Mouse (Mus musculus) embryonic facial prominence, embryonic 11.5 days (tissue): Measurements from ENCODE around the gene Gm17268. TPM values are rescaled to one million over a fixed set of nuclear protein-coding genes. Genes with fewer than 3 reads are reported as not detected.

Experiments
- ATAC-seq: fragments of 200-750 bp; cut with Nextera tagmentation; replicated peaks from 2 replicates; pipeline ENCODE4 v1.8.0; 2017; ENCODE audit warnings: low read depth; ENCODE audit not compliant: insufficient number of reproducible peaks, low FRiP score, low TSS enrichment
- DNase-seq: peaks from one replicate; pipeline ENCODE4 v3.0.0-alpha.2; 2015; ENCODE audit warnings: low spot score
- H3K27ac ChIP-seq: fragments of 300-500 bp; sonication (generic); replicated peaks from 2 replicates; pipeline ENCODE4 v1.5.1; 2014; ENCODE audit warnings: mild to moderate bottlenecking, low read depth, low read length, control low read depth
- H3K27me3 ChIP-seq: fragments of 300-500 bp; sonication (generic); 2 replicates; pipeline ENCODE4 v1.6.1; 2014; ENCODE audit warnings: mild to moderate bottlenecking, low read length, moderate library complexity, mixed read lengths; ENCODE audit not compliant: control insufficient read depth, insufficient read depth
- H3K36me3 ChIP-seq: fragments of 300-500 bp; sonication (generic); replicated peaks from 2 replicates; pipeline ENCODE4 v1.6.1; 2014; ENCODE audit warnings: low read depth, mild to moderate bottlenecking, low read length, moderate library complexity, mixed read lengths; ENCODE audit not compliant: control insufficient read depth, insufficient read depth
- H3K4me1 ChIP-seq: fragments of 300-500 bp; sonication (generic); 2 replicates; pipeline ENCODE4 v1.6.1; 2014; ENCODE audit warnings: low read length, mixed read lengths; ENCODE audit not compliant: control insufficient read depth, insufficient read depth
- H3K4me2 ChIP-seq: fragments of 300-500 bp; sonication (generic); 2 replicates; pipeline ENCODE4 v1.6.1; 2014; ENCODE audit warnings: low read depth, mild to moderate bottlenecking, control low read depth, low read length, moderate library complexity
- H3K4me3 ChIP-seq: fragments of 300-500 bp; sonication (generic); 2 replicates; pipeline ENCODE4 v1.5.1; 2014; ENCODE audit warnings: low read depth, low read length, control low read depth
- H3K9ac ChIP-seq: fragments of 300-500 bp; sonication (generic); replicated peaks from 2 replicates; pipeline ENCODE4 v1.6.1; 2014; ENCODE audit warnings: mild to moderate bottlenecking, control low read depth, low read length
- H3K9me3 ChIP-seq: fragments of 300-500 bp; sonication (generic); replicated peaks from 2 replicates; pipeline ENCODE4 v1.6.1; 2016; ENCODE audit warnings: mild to moderate bottlenecking, low read length, inconsistent platforms, mixed read lengths; ENCODE audit not compliant: control insufficient read depth
- WGBS: fragments of 180-500 bp; shearing (Covaris S2); extraction: QIAGEN DNeasy Blood & Tissue Kit; methylation state at CpG from one replicate; pipeline ENCODE4 v1.1.7; 2014; 5-methylcytosine and 5-hydroxymethylcytosine counted together
- polyA plus RNA-seq: library from polyadenylated mRNA; unstranded; fragments of >200 nt; fragmentation: Nextera tagmentation; extraction: Ambion mirVana; gene quantifications from 2 replicates; pipeline ENCODE4 v1.2.1, GENCODE M21; 2014

The Gm17268 gene
- polyA plus RNA-seq, 1 experiment from 2014 or later = not detected

DNA sequence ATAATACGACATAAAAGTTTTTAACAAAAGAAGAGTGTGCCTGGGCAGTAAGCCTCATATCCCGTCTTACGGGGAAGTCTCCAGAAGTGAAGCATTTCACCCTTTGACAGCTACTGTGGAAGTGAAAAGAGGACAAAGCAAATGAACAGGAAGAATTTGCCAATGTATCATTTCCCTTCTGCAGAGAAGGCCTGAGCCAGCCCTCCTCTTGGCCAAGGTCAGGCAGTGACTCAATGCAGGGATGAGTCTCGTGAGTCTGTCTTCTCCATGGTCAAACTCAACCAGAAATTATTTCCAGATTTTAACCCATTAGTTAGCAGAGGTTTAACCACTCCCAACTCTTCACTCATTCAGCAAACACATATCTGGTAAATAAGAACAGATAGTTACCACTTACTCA, 14.6 kb downstream of the Gm17268 start:
- DNase-seq (no peak), ATAC-seq (no peak)
- H3K36me3 ChIP-seq = no peaks in the 10 kb centered on the region
- H3K4me2 ChIP-seq = no peak overlapping the region
- no peak overlapping the region for H3K4me3 ChIP-seq
- no peak overlapping the region for H3K27ac ChIP-seq
- no peaks in the 10 kb centered on the region for H3K4me1 ChIP-seq
- H3K27me3 ChIP-seq = no peaks in the 10 kb centered on the region
- H3K9ac ChIP-seq = no peak overlapping the region
- 87% methylated on average over 4 of the region's 4 CpGs for WGBS
- H3K9me3 ChIP-seq = no peaks in the 10 kb centered on the region

- no peak for ATAC-seq
Measured at GRCm38 (mm10) chr11:82022504-82023056, 15.8 kb downstream of the Gm17268 start.

GRCm38 (mm10) chr11:82021406-82021805, 17.0 kb downstream of the Gm17268 start:
- DNase-seq (no peak), ATAC-seq (no peak)
- 60% methylated on average over 3 of the region's 3 CpGs for WGBS
- Histone ChIP-seq H3K27ac (no peak overlapping the region), H3K4me1 (no peaks in the 10 kb centered on the region), H3K9ac (no peak overlapping the region), H3K27me3 (no peaks in the 10 kb centered on the region), H3K36me3 (no peaks in the 10 kb centered on the region), H3K4me2 (no peak overlapping the region), H3K9me3 (no peaks in the 10 kb centered on the region), H3K4me3 (no peak overlapping the region)

More at GRCm38 (mm10) chr11:82022504-82023056, 15.8 kb downstream of the Gm17268 start:
- 92% methylated on average over 6 of the region's 6 CpGs for WGBS
- Histone ChIP-seq H3K9ac (no peak overlapping the region), H3K4me3 (no peak overlapping the region), H3K36me3 (no peaks in the 10 kb centered on the region), H3K4me2 (no peak overlapping the region), H3K27ac (no peak overlapping the region), H3K4me1 (no peaks in the 10 kb centered on the region), H3K27me3 (no peaks in the 10 kb centered on the region), H3K9me3 (no peaks in the 10 kb centered on the region)
- DNase-seq = no peak

GRCm38 (mm10) chr11:82019793-82020192, 18.6 kb downstream of the Gm17268 start:
- no peaks in the 10 kb centered on the region for H3K4me1 ChIP-seq

DNA sequence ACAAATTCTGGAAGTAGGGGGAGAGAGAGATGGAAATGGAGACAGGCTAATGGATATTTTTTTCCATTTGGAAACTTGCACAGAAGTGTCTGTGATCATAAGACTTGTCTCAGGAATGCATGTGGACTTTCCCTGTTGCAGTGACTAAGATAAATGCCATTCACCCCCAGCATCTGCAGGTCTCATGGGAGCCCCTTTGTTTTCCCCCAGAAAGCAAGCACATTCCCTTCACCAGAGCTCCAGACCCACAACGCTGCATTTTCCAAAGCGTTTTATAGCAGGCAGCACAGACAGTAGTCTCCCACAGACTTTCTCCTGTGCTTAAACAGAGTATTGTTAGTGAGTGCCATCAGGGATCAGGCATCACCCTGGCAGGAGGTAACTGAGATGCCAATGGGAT, 19.0 kb downstream of the Gm17268 start:
- no peak overlapping the region for H3K4me2 ChIP-seq
- H3K9ac ChIP-seq = no peak overlapping the region
- H3K9me3 ChIP-seq = no peaks in the 10 kb centered on the region
- ATAC-seq (no peak), DNase-seq (no peak)
- no peaks in the 10 kb centered on the region for H3K36me3 ChIP-seq
- no peaks in the 10 kb centered on the region for H3K27me3 ChIP-seq
- H3K27ac ChIP-seq = no peak overlapping the region
- no peak overlapping the region for H3K4me3 ChIP-seq
- no peaks in the 10 kb centered on the region for H3K4me1 ChIP-seq
- 46% methylated on average over 2 of the region's 2 CpGs for WGBS

More at GRCm38 (mm10) chr11:82019793-82020192, 18.6 kb downstream of the Gm17268 start:
- Histone ChIP-seq H3K9me3 (no peaks in the 10 kb centered on the region), H3K4me3 (no peak overlapping the region), H3K9ac (no peak overlapping the region), H3K4me2 (no peak overlapping the region), H3K27ac (no peak overlapping the region), H3K27me3 (no peaks in the 10 kb centered on the region), H3K36me3 (no peaks in the 10 kb centered on the region)
- no peak for ATAC-seq
- no peak for DNase-seq

- H3K4me3 ChIP-seq = no peak overlapping the region
- H3K4me2 ChIP-seq = no peak overlapping the region
- 79% methylated on average over 3 of the region's 3 CpGs for WGBS
- H3K9ac ChIP-seq = no peak overlapping the region
- H3K36me3 ChIP-seq = no peaks in the 10 kb centered on the region
- no peaks in the 10 kb centered on the region for H3K27me3 ChIP-seq
- no peak for ATAC-seq
- no peaks in the 10 kb centered on the region for H3K9me3 ChIP-seq
- DNase-seq = no peak
- no peaks in the 10 kb centered on the region for H3K4me1 ChIP-seq
- H3K27ac ChIP-seq = no peak overlapping the region
Measured at GRCm38 (mm10) chr11:82016181-82016780, 22.1 kb downstream of the Gm17268 start.

GRCm38 (mm10) chr11:82015066-82015465, 23.3 kb downstream of the Gm17268 start:
- ATAC-seq = no peak
- H3K9ac ChIP-seq = no peak overlapping the region
- WGBS = 65% methylated on average over 2 of the region's 2 CpGs
- H3K4me1 ChIP-seq = no peaks in the 10 kb centered on the region
- no peaks in the 10 kb centered on the region for H3K9me3 ChIP-seq
- H3K36me3 ChIP-seq = no peaks in the 10 kb centered on the region
- no peak for DNase-seq
- no peaks in the 10 kb centered on the region for H3K27me3 ChIP-seq
- no peak overlapping the region for H3K4me3 ChIP-seq
- H3K27ac ChIP-seq = no peak overlapping the region
- H3K4me2 ChIP-seq = no peak overlapping the region

DNA sequence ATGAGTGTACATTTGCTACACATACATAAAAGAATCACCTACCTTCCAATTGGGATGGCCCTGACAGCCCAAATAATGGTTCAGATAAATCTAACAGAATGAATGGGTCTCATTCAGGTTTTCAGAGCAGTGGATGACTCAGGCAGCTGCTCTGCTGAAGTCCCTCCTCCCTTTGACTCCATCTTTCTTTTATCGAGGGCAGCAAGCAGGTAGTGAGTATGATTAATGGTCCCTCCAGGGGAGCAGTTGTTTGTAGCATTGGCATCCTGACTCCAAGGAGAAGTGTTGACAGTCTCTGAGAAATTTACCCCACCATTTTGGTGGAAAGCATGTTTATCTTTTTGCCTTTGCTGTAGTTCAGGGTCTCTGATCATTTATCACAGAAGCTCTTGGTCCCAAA, 24.6 kb downstream of the Gm17268 start:
- Histone ChIP-seq H3K27ac (no peak overlapping the region), H3K4me1 (no peaks in the 10 kb centered on the region)
- ATAC-seq = no peak

More for the DNA sequence above, 24.6 kb downstream of the Gm17268 start:
- Histone ChIP-seq H3K36me3 (no peaks in the 10 kb centered on the region), H3K9me3 (no peaks in the 10 kb centered on the region), H3K4me3 (no peak overlapping the region), H3K4me2 (no peak overlapping the region), H3K9ac (no peak overlapping the region), H3K27me3 (no peaks in the 10 kb centered on the region)
- DNase-seq = no peak
- 56% methylated on average over 1 of the region's 1 CpGs for WGBS
